Mouse (Mus musculus): ENCODE measurements at regions not wholly inside any gene's neighbourhood (a gene's known extent, or its start where the extent isn't known, plus 50 kb on each side); places are given as distances from the start of the nearest gene placed in this dataset.

- H3K36me3 ChIP-seq (replicated peaks in 1 of 2; ENCODE audit: control insufficient read depth in 1 of 2, insufficient read depth in 1 of 2, low read length in 1 of 2) = no peaks in the 10 kb centered on the region
- H3K4me3 ChIP-seq (replicated peaks in 1 of 3; ENCODE audit: low read depth in 2 of 3, low read length in 2 of 3, poor library complexity in 1 of 3) = no peak overlapping the region
- TF ChIP-seq E2F4 (IDR thresholded peaks at IDR 0.05; ENCODE audit: insufficient replicate concordance, low read depth, low read length) (no peak), NELFE (IDR thresholded peaks at IDR 0.05; ENCODE audit: low read depth, low read length) (no peak)
Measured at GRCm38 (mm10) chr13:70003591-70003990, 201.4 kb downstream of the Med10 start.

GRCm38 (mm10) chr13:70012123-70012522 lies 209.9 kb downstream of the Med10 start:
- in situ Hi-C loops (cut with MboI; ENCODE audit: low pct_ligation_motif_present, low pct_unique_long_range_greater_than_20kb, low sequenced_read_pairs) = no loop called here
- TF ChIP-seq KAT2A (IDR thresholded peaks at IDR 0.05; ENCODE audit: insufficient replicate concordance, low read length) = no peak
- TF ChIP-seq CTCF (conservative IDR thresholded peaks at IDR 0.05 in 1 of 2, IDR thresholded peaks at IDR 0.05 in 1 of 2; ENCODE audit: low read depth in 2 of 2, low read length in 2 of 2) = no peak
- no peak for TF ChIP-seq EP300 (IDR thresholded peaks at IDR 0.05; ENCODE audit: low read length)
- TF ChIP-seq NRF1 (IDR thresholded peaks at IDR 0.05; ENCODE audit: low read depth, low read length) = no peak
- no peak for TF ChIP-seq USF2 (conservative IDR thresholded peaks at IDR 0.05; ENCODE audit: low read depth, low read length)
- TF ChIP-seq ELF1 (IDR thresholded peaks at IDR 0.05; ENCODE audit: low read depth, low read length) = no peak
- TF ChIP-seq MXI1 (IDR thresholded peaks at IDR 0.05; ENCODE audit: low read depth, low read length) = no peak
- no peak for TF ChIP-seq SIN3A (IDR thresholded peaks at IDR 0.05; ENCODE audit: low read length)
- TF ChIP-seq ZC3H11A (IDR thresholded peaks at IDR 0.05; ENCODE audit: low read depth, low read length) = no peak
- no peak for TF ChIP-seq NELFE (IDR thresholded peaks at IDR 0.05; ENCODE audit: low read depth, low read length)
- TF ChIP-seq ZNF384 (IDR thresholded peaks at IDR 0.05; ENCODE audit: low read depth, low read length) = no peak
- TF ChIP-seq POLR2A (IDR thresholded peaks at IDR 0.05; ENCODE audit: low read depth, low read length) = no peak
- no peak for TF ChIP-seq HCFC1 (IDR thresholded peaks at IDR 0.05; ENCODE audit: low read depth, low read length)
- TF ChIP-seq ETS1 (conservative IDR thresholded peaks at IDR 0.05; ENCODE audit: low read depth, low read length) = no peak
- TF ChIP-seq MAX (IDR thresholded peaks at IDR 0.05; ENCODE audit: low read length) = no peak
- no peak for TF ChIP-seq CHD2 (IDR thresholded peaks at IDR 0.05; ENCODE audit: low read length)
- TF ChIP-seq GABPA (IDR thresholded peaks at IDR 0.05; ENCODE audit: insufficient replicate concordance, low read depth, low read length) = no peak

More at GRCm38 (mm10) chr13:70003591-70003990, 201.4 kb downstream of the Med10 start:
- no peak for DNase-seq (ENCODE audit: extremely low read depth)
- Histone ChIP-seq H3K4me1 (ENCODE audit: control insufficient read depth in 1 of 2, insufficient read depth in 2 of 2) (no peaks in the 10 kb centered on the region), H3K27ac (ENCODE audit: insufficient read depth, low read depth) (no peak overlapping the region), H3K4me2 (ENCODE audit: insufficient read depth, low read depth, poor library complexity, severe bottlenecking) (no peak overlapping the region), H3K9me3 (replicated peaks; ENCODE audit: low read length) (peaks cover 66% of the 10 kb centered on the region), H3K9ac (ENCODE audit: insufficient read depth, low read depth) (no peak overlapping the region), H3K27me3 (replicated peaks) (no peaks in the 10 kb centered on the region), H3K79me2 (replicated peaks; ENCODE audit: control insufficient read depth, extremely low read depth, insufficient read depth, poor library complexity, severe bottlenecking) (no peaks in the 10 kb centered on the region)
- dilution Hi-C loops (cut with MboI; ENCODE audit: extremely low pct_ligation_motif_present, extremely low pct_unique_long_range_greater_than_20kb, low sequenced_read_pairs) = no loop called here
- in situ Hi-C loops (cut with MboI; ENCODE audit: low pct_ligation_motif_present, low pct_unique_long_range_greater_than_20kb, low sequenced_read_pairs) = no loop called here

More at GRCm38 (mm10) chr13:70012123-70012522, 209.9 kb downstream of the Med10 start:
- H3K4me1 ChIP-seq (ENCODE audit: control insufficient read depth in 1 of 2, insufficient read depth in 2 of 2) = no peaks in the 10 kb centered on the region
- H3K27me3 ChIP-seq (replicated peaks) = no peaks in the 10 kb centered on the region
- H3K79me2 ChIP-seq (replicated peaks; ENCODE audit: control insufficient read depth, extremely low read depth, insufficient read depth, poor library complexity, severe bottlenecking) = no peaks in the 10 kb centered on the region
- H3K9me3 ChIP-seq (replicated peaks; ENCODE audit: low read length) = peaks cover 59% of the 10 kb centered on the region
- no peak overlapping the region for H3K27ac ChIP-seq (ENCODE audit: insufficient read depth, low read depth)
- no peak for DNase-seq (ENCODE audit: extremely low read depth)
- no peak overlapping the region for H3K4me2 ChIP-seq (ENCODE audit: insufficient read depth, low read depth, poor library complexity, severe bottlenecking)
- H3K36me3 ChIP-seq (replicated peaks in 1 of 2; ENCODE audit: control insufficient read depth in 1 of 2, insufficient read depth in 1 of 2, low read length in 1 of 2) = no peaks in the 10 kb centered on the region
- H3K4me3 ChIP-seq (replicated peaks in 1 of 3; ENCODE audit: low read depth in 2 of 3, low read length in 2 of 3, poor library complexity in 1 of 3) = no peak overlapping the region
- H3K9ac ChIP-seq (ENCODE audit: insufficient read depth, low read depth) = no peak overlapping the region
- dilution Hi-C loops (cut with MboI; ENCODE audit: extremely low pct_ligation_motif_present, extremely low pct_unique_long_range_greater_than_20kb, low sequenced_read_pairs) = no loop called here
